Mouse (Mus musculus): ENCODE data around the gene Stpg1. TPM values are rescaled to one million over a fixed set of nuclear protein-coding genes. Genes with fewer than 3 reads are reported as not detected.
A peak's percentile ranks its signal among the peaks of the same experiment; 100 is the strongest.

Gene Stpg1
- polyA plus RNA-seq, 1 experiment from 2014 or later = 0.84 TPM

GRCm38 (mm10) chr4:135489256-135489655 is 5.3 kb upstream of the Stpg1 start:
- 93% methylated on average over 7 of the region's 7 CpGs for WGBS

GRCm38 (mm10) chr4:135493271-135493670 is 1.3 kb upstream of the Stpg1 start:
- WGBS = 51% methylated on average over 4 of the region's 4 CpGs
- no peaks in the 10 kb centered on the region for H3K9me3 ChIP-seq (ENCODE audit: low read length)
- H3K4me3 ChIP-seq (ENCODE audit: low read length) = peak overlapping the region; percentile 58
- H3K27ac ChIP-seq (ENCODE audit: low read length) = peak overlapping the region; percentile 80; the same call in 1 of the 2 replicates
- H3K36me3 ChIP-seq (ENCODE audit: insufficient read depth, low read length) = peaks cover 8% of the 10 kb centered on the region
- H3K9ac ChIP-seq (replicated peaks; ENCODE audit: low read length) = peak overlapping the region; percentile 62; the same call in 1 of the 2 replicates
- ATAC-seq (ENCODE audit: low FRiP score, low TSS enrichment) = no peak
- H3K4me1 ChIP-seq (ENCODE audit: insufficient read depth, low read length) = peaks cover 13% of the 10 kb centered on the region
- peak overlapping the region; percentile 72 for H3K4me2 ChIP-seq (replicated peaks; ENCODE audit: low read depth, low read length)
- H3K27me3 ChIP-seq (ENCODE audit: insufficient read depth, low read length) = no peaks in the 10 kb centered on the region

More at GRCm38 (mm10) chr4:135489256-135489655, 5.3 kb upstream of the Stpg1 start:
- H3K36me3 ChIP-seq (ENCODE audit: insufficient read depth, low read length) = peaks cover 8% of the 10 kb centered on the region
- H3K9ac ChIP-seq (replicated peaks; ENCODE audit: low read length) = no peak overlapping the region
- H3K4me2 ChIP-seq (replicated peaks; ENCODE audit: low read depth, low read length) = no peak overlapping the region
- H3K9me3 ChIP-seq (ENCODE audit: low read length) = no peaks in the 10 kb centered on the region
- H3K4me3 ChIP-seq (ENCODE audit: low read length) = no peak overlapping the region
- H3K27me3 ChIP-seq (ENCODE audit: insufficient read depth, low read length) = no peaks in the 10 kb centered on the region
- ATAC-seq (ENCODE audit: low FRiP score, low TSS enrichment) = no peak
- no peak overlapping the region for H3K27ac ChIP-seq (ENCODE audit: low read length)
- H3K4me1 ChIP-seq (ENCODE audit: insufficient read depth, low read length) = peaks cover 7% of the 10 kb centered on the region

- Histone ChIP-seq H3K36me3 (ENCODE audit: insufficient read depth, low read length) (peaks cover 8% of the 10 kb centered on the region), H3K4me2 (replicated peaks; ENCODE audit: low read depth, low read length) (peak overlapping the region; percentile 72), H3K9me3 (ENCODE audit: low read length) (no peaks in the 10 kb centered on the region), H3K4me3 (ENCODE audit: low read length) (peak overlapping the region; percentile 58), H3K9ac (replicated peaks; ENCODE audit: low read length) (peak overlapping the region; percentile 62), H3K27me3 (ENCODE audit: insufficient read depth, low read length) (no peaks in the 10 kb centered on the region), H3K27ac (ENCODE audit: low read length) (peak overlapping the region; percentile 80), H3K4me1 (ENCODE audit: insufficient read depth, low read length) (peaks cover 13% of the 10 kb centered on the region)
- ATAC-seq (ENCODE audit: low FRiP score, low TSS enrichment) = no peak
- WGBS = under 1% methylated on average over 32 of the region's 33 CpGs
These were observed 684 bp upstream of the Stpg1 start for GRCm38 (mm10) chr4:135493691-135494520.

- Histone ChIP-seq H3K36me3 (ENCODE audit: insufficient read depth, low read length) (peaks cover 3% of the 10 kb centered on the region), H3K27ac (ENCODE audit: low read length) (peak overlapping the region; percentile 57), H3K4me3 (ENCODE audit: low read length) (peak overlapping the region; percentile 58), H3K9ac (replicated peaks; ENCODE audit: low read length) (peak overlapping the region; percentile 54), H3K27me3 (ENCODE audit: insufficient read depth, low read length) (no peaks in the 10 kb centered on the region), H3K4me2 (replicated peaks; ENCODE audit: low read depth, low read length) (peak overlapping the region; percentile 72), H3K4me1 (ENCODE audit: insufficient read depth, low read length) (peaks cover 13% of the 10 kb centered on the region), H3K9me3 (ENCODE audit: low read length) (0 out of 2 replicates have a peak, but pooled peaks cover under 1% of the 10 kb centered on the region)
- ATAC-seq (ENCODE audit: low FRiP score, low TSS enrichment) = no peak
- WGBS = 12% methylated on average over 9 of the region's 9 CpGs
These were observed 804 bp downstream of the Stpg1 start for GRCm38 (mm10) chr4:135495397-135495791.

GRCm38 (mm10) chr4:135495810-135496209 is 1.2 kb downstream of the Stpg1 start:
- 0 out of 2 replicates have a peak, but pooled peaks have one; percentile 39 for ATAC-seq (ENCODE audit: low FRiP score, low TSS enrichment)
- H3K27ac ChIP-seq (ENCODE audit: low read length) = no peak overlapping the region
- H3K9me3 ChIP-seq (ENCODE audit: low read length) = 0 out of 2 replicates have a peak, but pooled peaks cover 4% of the 10 kb centered on the region
- H3K4me1 ChIP-seq (ENCODE audit: insufficient read depth, low read length) = peaks cover 13% of the 10 kb centered on the region
- H3K4me2 ChIP-seq (replicated peaks; ENCODE audit: low read depth, low read length) = peak overlapping the region; percentile 72
- no peak overlapping the region for H3K9ac ChIP-seq (replicated peaks; ENCODE audit: low read length)
- H3K4me3 ChIP-seq (ENCODE audit: low read length) = peak overlapping the region; percentile 58
- H3K27me3 ChIP-seq (ENCODE audit: insufficient read depth, low read length) = no peaks in the 10 kb centered on the region
- no peaks in the 10 kb centered on the region for H3K36me3 ChIP-seq (ENCODE audit: insufficient read depth, low read length)
- WGBS = 14% methylated on average over 18 of the region's 18 CpGs

- Histone ChIP-seq H3K4me2 (replicated peaks; ENCODE audit: low read depth, low read length) (no peak overlapping the region), H3K27me3 (ENCODE audit: insufficient read depth, low read length) (no peaks in the 10 kb centered on the region), H3K27ac (ENCODE audit: low read length) (no peak overlapping the region), H3K4me1 (ENCODE audit: insufficient read depth, low read length) (peaks cover 13% of the 10 kb centered on the region), H3K4me3 (ENCODE audit: low read length) (no peak overlapping the region), H3K9me3 (ENCODE audit: low read length) (0 out of 2 replicates have a peak, but pooled peaks cover 4% of the 10 kb centered on the region), H3K9ac (replicated peaks; ENCODE audit: low read length) (no peak overlapping the region), H3K36me3 (ENCODE audit: insufficient read depth, low read length) (no peaks in the 10 kb centered on the region)
- WGBS = 63% methylated on average over 6 of the region's 6 CpGs
- ATAC-seq (ENCODE audit: low FRiP score, low TSS enrichment) = no peak
These were observed 3.5 kb downstream of the Stpg1 start for GRCm38 (mm10) chr4:135498136-135498535.

- Histone ChIP-seq H3K27ac (ENCODE audit: low read length) (no peak overlapping the region), H3K4me2 (replicated peaks; ENCODE audit: low read depth, low read length) (no peak overlapping the region), H3K4me3 (ENCODE audit: low read length) (no peak overlapping the region), H3K4me1 (ENCODE audit: insufficient read depth, low read length) (peaks cover 6% of the 10 kb centered on the region; the same call in 1 of the 2 replicates), H3K36me3 (ENCODE audit: insufficient read depth, low read length) (no peaks in the 10 kb centered on the region), H3K27me3 (ENCODE audit: insufficient read depth, low read length) (no peaks in the 10 kb centered on the region), H3K9me3 (ENCODE audit: low read length) (0 out of 2 replicates have a peak, but pooled peaks cover 4% of the 10 kb centered on the region), H3K9ac (replicated peaks; ENCODE audit: low read length) (no peak overlapping the region)
- 70% methylated on average over 3 of the region's 3 CpGs for WGBS
- ATAC-seq (ENCODE audit: low FRiP score, low TSS enrichment) = no peak
These were observed 5.2 kb downstream of the Stpg1 start for GRCm38 (mm10) chr4:135499831-135500230.

GRCm38 (mm10) chr4:135501587-135501986 is 7.0 kb downstream of the Stpg1 start:
- H3K4me1 ChIP-seq (ENCODE audit: insufficient read depth, low read length) = no peaks in the 10 kb centered on the region
- H3K27ac ChIP-seq (ENCODE audit: low read length) = no peak overlapping the region
- H3K9ac ChIP-seq (replicated peaks; ENCODE audit: low read length) = no peak overlapping the region
- H3K4me3 ChIP-seq (ENCODE audit: low read length) = no peak overlapping the region
- H3K27me3 ChIP-seq (ENCODE audit: insufficient read depth, low read length) = no peaks in the 10 kb centered on the region
- 76% methylated on average over 4 of the region's 4 CpGs for WGBS
- 0 out of 2 replicates have a peak, but pooled peaks cover 4% of the 10 kb centered on the region for H3K9me3 ChIP-seq (ENCODE audit: low read length)
- ATAC-seq (ENCODE audit: low FRiP score, low TSS enrichment) = no peak
- no peaks in the 10 kb centered on the region for H3K36me3 ChIP-seq (ENCODE audit: insufficient read depth, low read length)
- H3K4me2 ChIP-seq (replicated peaks; ENCODE audit: low read depth, low read length) = no peak overlapping the region

- no peak overlapping the region for H3K4me3 ChIP-seq (ENCODE audit: low read length)
- no peaks in the 10 kb centered on the region for H3K27me3 ChIP-seq (ENCODE audit: insufficient read depth, low read length)
- peaks cover 8% of the 10 kb centered on the region for H3K4me1 ChIP-seq (ENCODE audit: insufficient read depth, low read length)
- H3K27ac ChIP-seq (ENCODE audit: low read length) = no peak overlapping the region
- H3K9ac ChIP-seq (replicated peaks; ENCODE audit: low read length) = no peak overlapping the region
- no peak for ATAC-seq (ENCODE audit: low FRiP score, low TSS enrichment)
- H3K9me3 ChIP-seq (ENCODE audit: low read length) = 0 out of 2 replicates have a peak, but pooled peaks cover under 1% of the 10 kb centered on the region
- WGBS = 70% methylated on average over 11 of the region's 11 CpGs
- H3K36me3 ChIP-seq (ENCODE audit: insufficient read depth, low read length) = no peaks in the 10 kb centered on the region
- no peak overlapping the region for H3K4me2 ChIP-seq (replicated peaks; ENCODE audit: low read depth, low read length)
These were observed 11.2 kb downstream of the Stpg1 start for GRCm38 (mm10) chr4:135505794-135506193.
